1 mouse cellular context compared by ENCODE assay signal in the genomic region with DNA sequence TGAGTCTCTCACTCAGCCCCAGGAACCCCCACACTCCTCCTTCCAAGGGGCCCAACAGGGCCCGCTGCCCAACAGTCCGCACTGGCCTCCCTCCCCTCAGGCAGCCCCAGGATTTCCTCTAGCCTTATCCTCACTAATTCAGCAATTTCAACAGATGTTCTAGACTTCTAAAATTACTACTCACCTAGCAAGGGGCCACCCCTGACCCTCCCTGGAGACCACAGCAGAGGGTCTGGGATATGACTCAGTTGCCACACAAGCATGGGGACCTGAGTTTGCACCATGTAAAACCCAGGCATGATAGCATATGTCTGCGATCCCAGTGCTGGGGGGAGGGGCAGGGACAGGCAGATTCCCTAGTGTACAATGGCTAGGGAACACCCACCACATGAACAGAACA.
A peak's percentile ranks its signal among the peaks of the same experiment; 100 is the strongest.
TF ChIP-seq lines count a peak whose summit lies in the region.

No protein-coding gene starts in this region.

TF ChIP-seq in CH12.LX, 34 proteins besides CTCF, POLR2A, EP300 and RAD21 (continued from another document):
- TF ChIP-seq ELF1 (IDR thresholded peaks at IDR 0.05; ENCODE audit: low read depth, low read length) (no peak), MYC (IDR thresholded peaks at IDR 0.05; ENCODE audit: low read depth, low read length) (no peak), MAZ (IDR thresholded peaks at IDR 0.05; ENCODE audit: low read depth, low read length) (peak; percentile 68; the same call in 1 of the 2 replicates), JUN (IDR thresholded peaks at IDR 0.05; ENCODE audit: insufficient read depth, low read depth, low read length) (no peak), USF1 (IDR thresholded peaks at IDR 0.05; ENCODE audit: low read depth, low read length) (no peak), BHLHE40 (IDR thresholded peaks at IDR 0.05; ENCODE audit: low read depth, low read length) (peak; percentile 59; the same call in 1 of the 2 replicates), SIN3A (IDR thresholded peaks at IDR 0.05; ENCODE audit: low read length) (0 out of 2 replicates have a peak, but pooled peaks have one; percentile 16), KAT2A (IDR thresholded peaks at IDR 0.05; ENCODE audit: insufficient replicate concordance, low read length) (0 out of 2 replicates have a peak, but pooled peaks have one; percentile 11), RCOR1 (conservative IDR thresholded peaks at IDR 0.05; ENCODE audit: low read depth, low read length) (0 out of 2 replicates have a peak, but pooled peaks have one; percentile 38), CHD2 (IDR thresholded peaks at IDR 0.05; ENCODE audit: low read length) (0 out of 2 replicates have a peak, but pooled peaks have one; percentile 33), TBP (conservative IDR thresholded peaks at IDR 0.05; ENCODE audit: low read depth, low read length) (no peak), JUND (conservative IDR thresholded peaks at IDR 0.05; ENCODE audit: low read depth, low read length) (no peak; the same call in 1 of the 2 replicates), ZNF384 (IDR thresholded peaks at IDR 0.05; ENCODE audit: low read depth, low read length) (no peak), HCFC1 (IDR thresholded peaks at IDR 0.05; ENCODE audit: low read depth, low read length) (no peak), MAFK (IDR thresholded peaks at IDR 0.05; ENCODE audit: insufficient replicate concordance, low read length) (no peak), PAX5 (IDR thresholded peaks at IDR 0.05; ENCODE audit: low read length) (no peak), MAX (IDR thresholded peaks at IDR 0.05; ENCODE audit: low read length) (no peak)
